Mouse (Mus musculus) brain, embryonic 18.5 days (tissue): Measurements from ENCODE around the gene Sez6.

Experiments used
- DNase-seq: peaks from one replicate; pipeline ENCODE4 v3.0.0-alpha.2; 2012; ENCODE audit warnings: low read depth, low spot score

Sez6 gene

DNA sequence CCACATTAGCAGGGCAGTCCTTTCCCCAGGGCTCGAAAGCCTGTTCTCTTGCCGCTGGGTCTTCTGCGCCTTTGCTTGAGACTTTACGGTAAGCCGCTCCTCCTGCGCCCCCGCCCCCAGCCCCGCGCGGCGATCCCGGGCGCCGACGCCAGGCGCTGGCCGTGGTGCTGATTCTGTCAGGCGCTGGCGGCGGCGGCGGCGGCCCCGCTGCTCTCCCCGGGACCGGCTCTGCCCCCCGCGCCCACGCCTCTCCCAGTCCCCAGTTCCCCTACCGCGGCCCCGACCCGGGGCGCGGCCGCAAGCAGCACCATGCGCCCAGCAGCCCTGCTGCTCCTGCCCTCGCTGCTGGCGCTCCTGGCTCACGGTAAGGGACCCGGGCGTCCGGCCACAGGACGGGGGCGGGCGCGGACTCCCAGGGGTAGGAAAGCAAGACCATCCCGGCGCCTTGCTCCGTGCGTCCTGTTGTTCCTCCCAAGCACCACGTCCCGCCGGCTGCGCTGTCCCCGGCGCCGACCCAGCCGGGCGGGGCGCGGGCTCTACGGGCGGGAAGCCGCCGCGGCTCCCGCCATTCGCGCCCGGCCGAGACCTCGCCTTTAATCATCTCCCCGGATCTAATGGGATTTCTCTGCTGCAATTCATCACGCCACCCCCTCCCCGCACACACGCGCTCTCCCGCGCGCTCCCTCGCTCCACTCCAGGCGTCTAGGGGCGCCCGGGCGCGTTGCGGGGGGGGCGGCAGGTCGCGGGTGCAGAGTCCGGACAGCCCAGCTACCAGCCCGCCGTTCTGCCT is at the start of gene Sez6:
TSS of gene Sez6 (plus strand) at position 50 of the 790 bp plus-strand sequence.
- DNase-seq, result no peak

DNA sequence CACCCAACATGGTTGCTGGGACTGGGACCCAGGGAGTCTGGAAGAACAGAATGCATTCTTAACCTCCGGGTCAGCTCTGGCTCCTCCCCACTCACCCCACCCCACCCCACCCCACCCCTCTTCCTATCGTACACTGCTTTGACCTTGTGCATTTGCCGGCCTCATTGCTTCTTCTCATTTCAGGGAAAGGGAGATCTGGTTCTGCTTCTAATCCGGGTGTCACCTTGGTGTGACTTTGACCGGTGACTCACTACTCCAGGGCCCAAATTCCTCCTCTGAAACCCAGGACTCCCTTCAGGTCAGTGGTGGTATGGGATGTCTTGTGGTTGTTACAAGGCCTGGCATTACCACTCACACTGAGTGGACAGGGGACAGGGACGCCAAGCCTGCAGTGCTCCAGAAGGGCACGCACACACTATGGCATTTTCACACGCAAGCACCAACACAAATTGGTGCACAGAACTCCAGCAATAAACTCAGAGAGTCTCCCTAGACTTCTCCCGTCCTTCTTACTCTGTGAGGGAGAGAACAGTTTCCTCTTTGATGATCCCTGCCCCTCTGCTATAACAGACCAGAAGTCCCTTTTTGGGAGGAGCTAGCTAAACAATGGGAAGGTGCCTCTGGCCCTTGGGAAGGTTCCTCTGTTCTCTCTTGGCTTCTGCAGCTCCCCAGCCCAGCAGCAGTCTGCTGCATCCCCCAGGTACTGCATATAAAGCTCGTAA is 45.9 kb upstream of the Sez6 start:
- DNase-seq, result no peak

DNA sequence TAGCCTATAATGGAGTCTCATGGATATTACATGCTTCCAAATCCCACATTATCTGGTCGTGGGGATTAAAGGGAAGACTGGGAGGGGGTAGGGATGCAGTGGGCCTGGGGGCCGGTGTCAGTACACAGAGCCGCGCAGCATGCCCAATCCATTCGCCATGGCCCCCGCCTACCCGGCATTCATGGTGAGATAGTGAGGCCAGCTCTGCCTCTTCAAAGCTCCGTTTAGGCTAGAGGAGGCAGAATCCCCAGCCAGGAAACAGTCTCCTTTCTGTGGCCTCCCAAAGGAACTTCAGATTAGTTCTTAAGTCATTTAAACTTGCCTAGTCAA is 45.4 kb upstream of the Sez6 start:
- no peak for DNase-seq

DNA sequence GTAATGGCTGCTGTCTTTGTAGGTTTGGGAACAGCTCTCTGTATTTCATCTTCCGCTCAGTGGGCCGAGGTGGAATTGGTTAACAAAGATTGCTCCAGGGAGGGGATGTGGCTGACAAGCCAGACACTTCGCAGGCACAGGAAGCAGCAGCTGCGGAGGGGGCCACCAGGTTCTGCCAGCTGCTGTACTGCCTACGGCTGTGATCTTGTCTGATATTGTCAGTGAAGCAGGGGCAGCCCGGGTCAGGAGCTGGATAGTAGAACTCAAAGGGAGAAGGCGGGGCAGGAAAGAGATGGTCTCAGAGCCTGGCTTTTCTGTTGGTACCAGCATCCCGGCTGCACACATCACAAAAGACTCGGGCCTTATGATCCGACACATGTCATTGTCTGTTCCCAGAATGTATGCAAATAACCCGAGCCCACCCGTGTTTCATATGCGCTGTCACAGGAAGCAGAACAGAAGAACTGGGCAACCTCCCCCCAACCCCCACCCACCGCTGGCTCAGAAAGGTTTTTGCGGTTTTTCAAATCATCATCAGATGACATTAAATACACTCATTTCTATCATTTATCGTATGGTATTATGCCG is 43.1 kb upstream of the Sez6 start:
- no peak for DNase-seq

DNA sequence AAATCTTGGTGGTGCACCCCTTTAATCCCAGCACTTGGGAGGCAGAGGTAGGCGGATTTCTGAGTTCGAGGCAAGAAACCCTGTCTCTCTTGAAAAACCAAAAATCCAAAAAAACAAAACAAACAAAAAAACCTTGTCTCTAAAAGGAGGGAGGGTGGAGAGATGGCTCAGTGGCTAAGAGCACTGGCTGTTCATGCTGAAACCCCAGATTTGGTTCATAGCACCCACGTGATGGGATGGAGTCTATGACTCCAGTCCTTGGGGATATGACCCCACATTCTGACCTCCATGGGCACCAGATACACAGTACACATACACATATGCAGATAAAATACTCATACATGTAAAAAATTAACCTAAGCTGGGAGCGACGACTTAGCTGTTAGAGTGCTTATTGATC is 41.8 kb upstream of the Sez6 start:
- DNase-seq, result no peak

DNA sequence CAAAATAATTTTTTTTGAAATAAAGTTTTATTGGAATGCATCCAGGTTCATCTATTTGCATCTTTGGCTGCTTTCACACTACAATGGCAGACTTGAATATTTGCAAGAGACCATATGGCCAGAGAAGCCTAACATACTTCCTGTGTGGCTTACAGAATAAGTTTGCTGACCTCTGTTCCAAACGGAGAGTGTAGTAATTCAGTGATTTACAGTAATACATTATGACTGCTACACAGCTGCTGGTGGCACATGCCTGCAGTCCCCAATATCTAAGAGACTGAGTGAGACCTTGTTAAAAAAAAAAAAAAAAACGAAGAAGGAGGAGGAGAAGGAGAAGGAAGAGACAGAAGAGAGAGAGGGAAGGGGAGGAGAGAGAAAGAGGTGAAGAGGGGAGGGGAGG is 41.1 kb upstream of the Sez6 start:
- DNase-seq, result no peak

DNA sequence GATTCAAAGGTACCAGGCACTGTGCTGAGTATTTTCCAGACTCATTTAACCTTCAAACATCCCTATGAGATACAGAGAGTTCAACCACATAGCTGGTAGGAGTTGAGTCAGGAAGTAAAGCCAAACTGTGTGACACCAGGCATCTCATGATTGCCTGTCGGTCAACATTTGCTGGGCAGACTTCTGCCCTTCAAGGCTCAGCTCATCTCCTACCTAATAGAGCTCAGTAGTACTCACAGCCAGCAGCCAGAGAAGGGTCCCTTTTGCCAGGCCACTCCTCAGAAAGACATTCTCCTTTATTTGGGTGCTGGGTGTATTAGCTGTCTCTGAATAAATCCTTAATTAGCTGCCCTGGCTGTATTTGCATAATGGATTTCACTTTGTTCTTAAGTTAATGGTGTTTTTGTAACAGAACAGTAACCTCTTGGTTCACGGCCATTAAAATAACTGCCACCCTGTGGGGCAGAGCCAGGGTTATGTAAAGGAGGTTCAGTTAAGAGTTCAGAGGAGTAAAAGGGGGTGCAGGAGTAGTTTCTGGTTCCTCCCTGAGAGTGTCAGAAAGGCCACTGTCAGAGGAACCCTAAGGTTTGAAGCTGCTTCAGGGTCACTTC is 39.8 kb upstream of the Sez6 start:
- DNase-seq, result no peak

DNA sequence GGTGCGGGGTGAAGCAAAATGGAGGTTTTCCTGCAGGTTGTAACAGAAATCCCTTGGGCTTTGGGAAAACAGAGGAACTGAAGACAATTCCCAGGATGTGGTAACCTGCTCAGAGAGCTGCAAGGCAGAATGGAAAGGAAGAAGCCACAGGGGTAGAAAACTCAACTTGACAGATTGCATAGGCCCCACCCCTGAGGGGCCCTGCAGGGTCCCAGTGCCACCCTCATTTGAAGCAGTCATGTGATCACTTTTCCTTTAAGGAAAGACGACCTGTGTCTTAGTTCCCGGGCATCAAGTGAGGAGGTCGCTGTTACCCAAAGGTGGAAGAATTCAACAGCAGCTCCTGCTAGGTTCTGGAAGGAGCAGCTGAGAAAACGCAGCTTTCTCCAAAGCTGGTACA is 37.7 kb upstream of the Sez6 start:
- DNase-seq, result no peak

DNA sequence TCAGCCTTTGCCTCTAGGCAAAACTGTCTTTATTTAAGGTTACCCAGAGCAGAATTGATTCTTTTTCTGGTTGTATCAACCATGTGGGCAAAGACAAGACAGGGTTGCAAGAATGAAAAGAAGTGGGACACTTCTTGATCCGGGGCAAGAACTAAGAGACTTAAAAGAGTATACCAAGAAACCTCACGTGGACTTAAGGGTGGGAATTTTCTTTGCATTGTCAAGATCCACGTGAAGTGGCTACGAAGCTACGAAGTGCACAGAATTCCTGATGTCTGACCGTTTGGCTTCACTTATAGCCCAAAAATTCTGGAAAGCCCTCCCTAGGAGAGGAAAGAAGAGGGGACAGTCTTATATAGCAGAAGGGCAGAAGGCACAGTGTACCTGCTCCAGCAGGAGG is 37.3 kb upstream of the Sez6 start:
- no peak for DNase-seq

DNA sequence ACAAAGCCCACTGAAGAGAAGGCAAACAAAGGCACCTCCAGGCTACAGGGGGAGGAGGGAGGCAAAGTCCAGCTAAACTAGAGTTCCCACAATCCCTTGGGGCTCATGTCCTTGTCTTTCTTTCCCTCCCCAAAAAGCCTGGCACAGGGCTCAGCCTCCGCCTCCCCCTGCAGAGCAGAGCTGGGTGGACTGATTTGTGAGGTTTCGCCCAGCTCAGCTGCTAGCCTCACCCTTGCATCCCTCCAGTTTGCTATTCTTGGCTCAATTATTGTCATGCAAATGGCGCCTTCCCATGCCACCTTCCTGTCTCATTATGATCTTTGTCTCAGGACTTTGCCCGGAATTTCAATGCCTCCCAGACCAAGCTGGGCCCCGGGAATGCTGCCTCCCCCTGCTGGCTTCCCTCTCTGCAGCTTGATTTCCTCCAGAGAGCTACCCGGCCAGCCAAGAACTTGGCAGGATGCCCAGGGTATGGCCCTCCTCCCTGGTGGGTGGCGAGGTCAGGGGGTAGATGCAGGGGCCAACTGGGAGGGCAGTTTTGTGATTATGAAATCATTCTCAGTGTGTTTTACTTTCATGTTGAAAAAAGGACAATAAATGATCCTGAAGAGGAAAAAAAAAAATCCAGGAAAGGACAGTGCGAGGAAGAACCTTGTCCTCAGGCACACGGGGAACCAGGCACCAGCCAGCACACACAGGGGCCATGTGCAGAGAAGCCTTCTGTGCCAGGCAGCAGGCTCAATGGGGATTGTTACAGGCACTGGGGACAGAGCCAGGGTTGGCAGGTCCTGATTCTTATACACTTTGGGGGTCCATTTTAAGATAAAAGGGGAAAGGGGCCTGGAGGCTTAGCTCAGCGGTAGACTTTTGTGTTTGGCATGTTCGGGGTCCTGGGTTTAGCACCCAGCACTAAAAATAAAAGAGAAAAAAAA is 36.5 kb upstream of the Sez6 start, which contains the start of gene Pipox:
TSS of gene Pipox (minus strand) at position 310 of the 932 bp plus-strand sequence.
- no peak for DNase-seq

DNA sequence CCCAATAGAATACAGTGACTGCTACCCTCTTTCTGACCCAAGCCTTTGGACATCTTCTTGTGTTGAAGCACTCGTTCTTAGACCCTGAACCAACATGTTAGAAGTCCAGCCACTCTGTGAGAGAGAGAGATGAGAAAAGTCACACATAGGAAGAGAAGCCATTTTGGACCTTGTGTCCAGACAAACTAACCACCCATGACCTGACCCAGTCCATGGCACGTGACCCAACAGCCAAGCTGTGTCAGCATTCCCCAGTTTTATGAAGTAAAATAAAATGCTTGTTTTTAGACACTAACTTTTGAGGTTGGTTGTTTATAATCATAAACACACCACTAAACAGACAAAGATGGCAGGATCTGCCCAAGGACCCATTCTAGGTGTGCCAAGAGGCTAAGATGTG is 35.6 kb upstream of the Sez6 start:
- no peak for DNase-seq

DNA sequence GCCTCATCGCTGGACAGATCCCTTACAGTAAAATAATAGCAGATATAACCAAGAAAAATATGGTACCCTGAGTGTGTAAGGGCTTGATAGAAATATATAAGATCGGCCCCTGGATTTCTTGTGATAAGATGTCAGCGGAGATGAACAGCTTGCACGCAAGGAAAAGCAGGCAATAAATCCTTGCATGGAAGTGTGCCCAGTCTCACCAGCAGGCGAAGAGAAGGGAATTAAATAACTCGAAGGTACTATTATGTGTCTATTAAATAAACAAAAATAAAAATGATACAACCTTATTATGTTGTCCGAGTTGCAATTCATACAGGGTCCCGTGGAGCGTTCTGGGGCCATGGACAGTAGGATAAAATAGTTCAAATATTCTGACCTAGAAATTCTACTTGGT is 34.6 kb upstream of the Sez6 start:
- DNase-seq, result no peak

DNA sequence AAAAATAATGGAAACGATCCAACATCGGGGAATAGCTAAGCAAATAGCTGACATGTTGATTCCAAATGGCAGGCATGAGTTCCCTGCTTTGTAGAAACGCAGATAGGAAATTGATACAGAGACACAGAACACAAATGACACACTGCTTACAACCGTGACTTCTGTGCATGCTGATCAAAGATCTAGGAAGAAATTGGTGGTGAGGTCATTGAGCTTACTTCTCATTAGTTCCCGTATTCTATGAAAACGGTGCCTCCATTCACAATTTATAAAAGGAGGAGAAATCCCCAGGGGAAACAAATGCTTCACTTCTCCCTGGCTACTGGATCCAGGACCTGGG is 34.1 kb upstream of the Sez6 start:
- DNase-seq, result no peak

DNA sequence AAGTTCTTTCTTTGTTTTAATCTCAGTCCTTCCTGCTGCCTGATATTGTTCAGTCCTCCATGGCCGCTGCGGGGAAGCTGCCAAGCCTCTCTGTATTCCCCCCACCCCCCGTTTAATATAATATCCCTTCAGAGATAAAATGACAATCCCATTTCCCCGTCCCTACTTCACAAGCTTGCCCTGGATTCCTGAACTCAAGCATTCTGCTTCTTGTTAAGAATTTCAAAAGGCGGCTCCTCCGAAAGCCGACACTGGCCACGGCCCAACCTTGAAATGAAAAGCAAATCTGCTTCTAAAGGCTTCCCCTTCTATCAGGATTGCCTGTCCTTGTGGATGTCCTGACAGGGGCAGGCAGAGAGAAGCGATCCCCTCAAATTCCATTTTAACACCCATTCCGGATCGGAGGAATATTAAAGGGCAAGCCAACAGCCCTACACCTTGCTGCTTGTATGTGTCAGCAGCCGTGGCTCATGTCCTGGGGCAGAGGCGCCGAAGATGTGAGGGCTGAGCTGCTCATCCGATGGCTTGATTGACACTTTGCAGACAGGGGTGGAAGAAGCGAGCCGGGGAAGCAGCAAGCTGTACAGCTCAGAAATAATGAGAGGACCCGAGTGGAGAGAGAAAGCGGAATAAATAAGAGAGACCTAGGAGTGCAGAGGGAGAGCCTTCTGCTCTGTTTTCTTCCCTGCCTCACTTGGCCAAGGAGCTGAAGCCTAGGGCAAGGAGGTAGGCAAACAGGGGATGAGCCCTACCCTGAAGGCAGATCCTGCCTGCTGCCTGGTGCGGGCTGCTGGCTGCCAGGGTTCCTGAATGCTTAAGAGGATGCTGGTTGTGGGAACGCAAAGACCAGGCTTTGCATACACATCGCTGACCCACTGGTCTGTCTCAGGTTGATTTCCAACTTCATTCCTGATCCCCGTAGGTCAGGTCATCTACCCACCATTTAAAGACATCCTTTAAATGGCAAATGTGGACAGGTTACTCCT is 33.5 kb upstream of the Sez6 start:
- no peak for DNase-seq

DNA sequence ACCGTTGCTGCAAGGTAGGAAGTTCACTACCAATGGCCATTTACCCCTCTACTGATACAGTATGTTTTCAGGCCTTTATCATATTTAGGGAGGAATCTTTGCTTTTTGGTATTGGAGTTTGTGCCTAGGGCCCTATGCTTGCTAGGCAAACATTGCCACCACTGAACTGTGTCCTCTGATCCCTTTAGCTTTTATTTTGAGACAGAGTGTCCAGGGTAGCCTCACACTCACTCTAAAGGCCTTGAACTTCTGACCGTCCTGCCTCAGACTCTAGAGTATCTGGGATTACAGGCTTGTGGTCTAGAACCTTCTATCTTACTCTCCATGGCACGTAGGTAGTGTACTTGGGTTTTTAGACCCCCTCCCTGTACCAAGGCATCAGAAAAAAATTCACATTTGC is 30.4 kb upstream of the Sez6 start:
- DNase-seq, result no peak

DNA sequence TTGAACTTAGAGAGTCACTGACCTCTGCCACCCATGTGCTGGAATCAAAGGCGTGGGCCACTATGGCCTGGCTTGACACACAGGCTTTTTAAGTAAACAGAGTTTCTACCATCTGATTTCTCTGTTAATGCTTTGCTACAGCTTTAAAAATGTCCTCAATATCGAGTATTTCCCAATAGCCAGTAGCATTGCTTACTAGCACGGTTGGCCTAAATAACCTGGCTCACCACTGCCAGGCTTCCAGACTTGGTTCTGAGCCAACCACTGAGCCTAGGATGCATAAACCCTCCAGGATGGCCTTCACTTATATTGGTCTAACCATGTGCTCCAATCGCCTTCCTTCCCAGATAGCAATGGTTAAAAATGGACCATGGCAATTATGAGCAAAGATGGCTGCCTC is 29.9 kb upstream of the Sez6 start:
- DNase-seq, result no peak

DNA sequence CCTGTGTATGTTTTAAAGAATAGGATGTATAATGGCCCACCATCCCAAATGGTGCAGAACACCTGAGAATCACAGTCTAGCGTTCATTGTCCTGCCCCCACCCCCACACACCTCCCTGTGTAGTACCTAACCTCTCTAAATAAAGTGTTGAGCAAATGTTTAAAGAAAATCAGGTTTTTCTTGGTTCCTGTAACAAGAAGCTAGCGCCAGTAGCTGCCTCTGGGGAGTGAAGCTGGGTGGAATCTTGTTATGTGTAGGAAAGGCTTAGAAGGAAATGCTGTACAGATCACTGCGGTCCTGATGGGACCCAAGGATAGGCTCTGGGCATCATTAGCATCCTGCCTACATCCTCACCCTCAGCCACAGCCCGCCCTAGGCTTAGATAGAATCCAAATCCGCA is 29.2 kb upstream of the Sez6 start:
- DNase-seq, result no peak

DNA sequence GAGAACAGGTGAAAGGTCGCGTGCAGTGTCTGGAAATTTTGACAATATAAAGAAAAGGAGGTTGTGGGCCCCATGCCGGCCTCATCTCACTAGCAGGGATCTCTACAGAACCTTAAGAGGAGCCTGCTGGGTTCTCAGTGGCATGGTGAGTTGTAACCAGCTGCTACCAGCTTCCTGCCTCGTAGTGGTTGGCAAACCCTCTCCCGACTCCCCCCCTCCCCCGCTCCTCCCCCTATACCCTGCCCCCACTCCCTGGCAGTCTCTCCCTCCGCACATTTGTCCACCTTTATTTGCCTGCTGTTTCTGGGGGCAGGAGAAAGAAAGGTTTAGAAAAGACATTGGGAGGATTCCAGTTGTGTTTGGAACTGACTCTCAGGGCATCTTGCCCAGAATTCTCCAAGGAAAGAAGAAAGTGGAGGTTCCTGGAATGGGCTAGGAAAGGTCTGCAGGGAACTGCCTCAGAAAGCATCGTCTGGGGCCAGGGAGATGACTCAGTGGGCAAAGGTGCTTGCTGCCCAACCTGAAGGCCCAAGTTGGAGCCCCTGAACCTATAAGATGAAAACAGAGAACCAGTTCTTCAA is 28.7 kb upstream of the Sez6 start:
- no peak for DNase-seq

DNA sequence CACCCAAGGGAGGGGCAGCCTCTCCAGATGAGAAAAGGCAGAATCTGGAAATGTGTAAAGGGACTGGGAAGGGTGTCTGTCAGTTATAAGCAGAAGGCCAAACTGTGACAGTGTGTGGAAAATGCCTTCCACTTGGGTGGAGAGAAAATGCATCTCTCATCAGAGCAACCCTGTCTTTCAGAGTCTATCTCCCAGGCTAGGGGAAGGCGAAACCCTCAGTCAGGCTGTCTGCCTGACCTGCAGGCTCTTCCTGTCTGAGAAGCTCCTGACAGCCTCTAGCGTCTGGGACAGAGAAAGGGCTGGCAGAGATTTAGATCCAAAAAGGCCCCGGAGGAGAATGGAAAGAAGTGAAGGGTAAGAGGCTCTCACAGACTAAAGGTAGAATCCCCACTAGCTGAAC is 26.8 kb upstream of the Sez6 start:
- no peak for DNase-seq

DNA sequence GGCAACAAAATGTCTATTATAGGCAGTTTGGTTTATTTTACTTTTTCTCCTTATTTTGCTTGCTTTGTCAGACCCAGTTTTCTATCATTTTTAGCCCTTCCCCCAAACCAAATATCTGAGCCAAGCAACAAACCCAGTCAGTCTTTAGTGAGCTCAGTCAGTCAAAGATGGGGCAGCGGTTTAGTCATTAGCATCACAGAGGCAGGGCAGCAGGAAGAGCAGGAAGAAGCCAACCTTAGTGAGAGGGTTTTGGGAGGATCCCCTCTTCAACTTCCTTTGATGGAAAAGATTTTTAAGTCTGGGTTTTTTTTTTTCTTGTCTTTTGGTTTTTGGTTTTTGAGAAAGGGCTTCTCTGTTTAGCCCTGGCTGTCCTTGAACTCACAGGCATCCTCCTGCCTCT is 25.9 kb upstream of the Sez6 start:
- no peak for DNase-seq
